Mouse (Mus musculus) natural killer cell, adult 2 months (primary cell): ENCODE data around the gene Maf.

Experiments used
- DNase-seq, 2 experiments: peaks; one replicate each; pipeline ENCODE4 v3.0.0; 2022; ENCODE audit warnings: low spot score in 2 of 2

Gene Maf

GRCm38 (mm10) chr8:115705591-115706110 is 1.9 kb downstream of the Maf start:
- peak; percentile 38 to 44 for DNase-seq

- DNase-seq: no peak
Observed at GRCm38 (mm10) chr8:115703056-115703455, 4.5 kb downstream of the Maf start.

GRCm38 (mm10) chr8:115701001-115701400 is 6.6 kb downstream of the Maf start:
- DNase-seq: no peak

GRCm38 (mm10) chr8:115699151-115699550 is 8.4 kb downstream of the Maf start:
- no peak for DNase-seq

GRCm38 (mm10) chr8:115697410-115697809 is 10.2 kb downstream of the Maf start:
- DNase-seq: no peak

- DNase-seq: no peak
Observed at GRCm38 (mm10) chr8:115696661-115697060, 10.9 kb downstream of the Maf start.

- DNase-seq: no peak
Observed at GRCm38 (mm10) chr8:115687349-115687748, 20.2 kb downstream of the Maf start.

GRCm38 (mm10) chr8:115683309-115683708 is 24.3 kb downstream of the Maf start:
- no peak for DNase-seq

- no peak for DNase-seq
Observed at GRCm38 (mm10) chr8:115679539-115679938, 28.1 kb downstream of the Maf start.

GRCm38 (mm10) chr8:115664866-115665265 is 42.7 kb downstream of the Maf start:
- DNase-seq: no peak

- DNase-seq: no peak
Observed at GRCm38 (mm10) chr8:115650110-115650521, 57.5 kb downstream of the Maf start.

- no peak for DNase-seq
Observed at GRCm38 (mm10) chr8:115645139-115645538, 62.5 kb downstream of the Maf start.

- no peak for DNase-seq
Observed at GRCm38 (mm10) chr8:115641936-115642335, 65.7 kb downstream of the Maf start.

GRCm38 (mm10) chr8:115639951-115640350 is 67.6 kb downstream of the Maf start:
- no peak for DNase-seq

GRCm38 (mm10) chr8:115636751-115637150 is 70.8 kb downstream of the Maf start:
- no peak for DNase-seq
